Mouse (Mus musculus) midbrain, embryonic 11.5 days (tissue): ENCODE data around the gene P2rx3. TPM values are rescaled to one million over a fixed set of nuclear protein-coding genes. Genes with fewer than 3 reads are reported as not detected.

ENCODE experiments used
- ATAC-seq: fragments of 200-750 bp; cut with Nextera tagmentation; 2 replicates; pipeline ENCODE4 v1.8.0; 2017; ENCODE audit warnings: moderate TSS enrichment, moderate library complexity; ENCODE audit not compliant: low FRiP score
- DNase-seq: peaks from one replicate; pipeline ENCODE4 v3.0.0; 2015; ENCODE audit warnings: low spot score; ENCODE audit errors: missing footprints
- H3K27ac ChIP-seq: fragments of 300-500 bp; sonication (generic); 2 replicates; pipeline ENCODE4 v1.5.1; 2014; ENCODE audit warnings: low read depth, low read length
- H3K27me3 ChIP-seq: fragments of 300-500 bp; sonication (generic); 2 replicates; pipeline ENCODE4 v1.6.1; 2014; ENCODE audit warnings: mild to moderate bottlenecking, low read length, moderate library complexity, mixed read lengths; ENCODE audit not compliant: control insufficient read depth, insufficient read depth
- H3K36me3 ChIP-seq: fragments of 300-500 bp; sonication (generic); 2 replicates; pipeline ENCODE4 v1.6.1; 2014; ENCODE audit warnings: mild to moderate bottlenecking, low read length, moderate library complexity, mixed read lengths; ENCODE audit not compliant: control insufficient read depth, insufficient read depth
- H3K4me1 ChIP-seq: fragments of 300-500 bp; sonication (generic); 2 replicates; pipeline ENCODE4 v1.6.1; 2014; ENCODE audit warnings: low read length; ENCODE audit not compliant: control insufficient read depth, insufficient read depth
- H3K4me2 ChIP-seq: fragments of 300-500 bp; sonication (generic); 2 replicates; pipeline ENCODE4 v1.6.1; 2014; ENCODE audit warnings: mild to moderate bottlenecking, moderate library complexity
- H3K4me3 ChIP-seq: fragments of 300-500 bp; sonication (generic); 2 replicates; pipeline ENCODE4 v1.5.1; 2014; ENCODE audit warnings: low read depth, low read length
- H3K9ac ChIP-seq: fragments of 300-500 bp; sonication (generic); 2 replicates; pipeline ENCODE4 v1.6.1; 2014; ENCODE audit warnings: low read length
- H3K9me3 ChIP-seq: fragments of 300-500 bp; sonication (generic); 2 replicates; pipeline ENCODE4 v1.6.1; 2016; ENCODE audit warnings: low read length; ENCODE audit not compliant: control insufficient read depth
- WGBS: fragments of 180-500 bp; shearing (Covaris S2); extraction: QIAGEN DNeasy Blood & Tissue Kit; methylation state at CpG from one replicate; pipeline ENCODE4 v1.1.7; 2014; 5-methylcytosine and 5-hydroxymethylcytosine counted together
- polyA plus RNA-seq: library from polyadenylated mRNA; unstranded; fragments of >200 nt; fragmentation: Nextera tagmentation; extraction: Ambion mirVana; gene quantifications from 2 replicates; pipeline ENCODE4 v1.2.1, GENCODE M21; 2014

The P2rx3 gene
- polyA plus RNA-seq, 1 experiment from 2014 or later, result 2.8 TPM

GRCm38 (mm10) chr2:84975580-84975979, 61.7 kb downstream of the P2rx3 start:
- no peak overlapping the region for H3K4me2 ChIP-seq
- no peaks in the 10 kb centered on the region for H3K9me3 ChIP-seq
- no peak overlapping the region for H3K27ac ChIP-seq
- no peaks in the 10 kb centered on the region for H3K36me3 ChIP-seq
- H3K4me3 ChIP-seq, result no peak overlapping the region
- 95% methylated on average over 2 of the region's 2 CpGs for WGBS
- H3K4me1 ChIP-seq, result no peaks in the 10 kb centered on the region
- ATAC-seq (no peak), DNase-seq (no peak)
- H3K9ac ChIP-seq, result no peak overlapping the region
- H3K27me3 ChIP-seq, result no peaks in the 10 kb centered on the region

- ATAC-seq (no peak), DNase-seq (no peak)
- WGBS, result 90% methylated on average over 5 of the region's 5 CpGs
- Histone ChIP-seq H3K27ac (no peak overlapping the region), H3K4me1 (peaks cover 7% of the 10 kb centered on the region; the same call in 1 of the 2 replicates), H3K4me2 (no peak overlapping the region), H3K36me3 (no peaks in the 10 kb centered on the region), H3K27me3 (no peaks in the 10 kb centered on the region), H3K9ac (no peak overlapping the region), H3K9me3 (no peaks in the 10 kb centered on the region), H3K4me3 (no peak overlapping the region)
These were observed 69.8 kb downstream of the P2rx3 start for GRCm38 (mm10) chr2:84967318-84967991.

- H3K4me3 ChIP-seq, result no peak overlapping the region
- ATAC-seq (no peak), DNase-seq (no peak)
- H3K9ac ChIP-seq, result no peak overlapping the region
- H3K4me2 ChIP-seq, result no peak overlapping the region
- H3K4me1 ChIP-seq, result peaks cover 7% of the 10 kb centered on the region; the same call in 1 of the 2 replicates
- H3K36me3 ChIP-seq, result no peaks in the 10 kb centered on the region
- no peaks in the 10 kb centered on the region for H3K27me3 ChIP-seq
- 90% methylated on average over 7 of the region's 7 CpGs for WGBS
- H3K27ac ChIP-seq, result no peak overlapping the region
- no peaks in the 10 kb centered on the region for H3K9me3 ChIP-seq
These were observed 73.0 kb downstream of the P2rx3 start for GRCm38 (mm10) chr2:84964111-84964801.

GRCm38 (mm10) chr2:84962906-84963507, 74.3 kb downstream of the P2rx3 start:
- 21% methylated on average over 6 of the region's 6 CpGs for WGBS
- Histone ChIP-seq H3K9me3 (no peaks in the 10 kb centered on the region), H3K4me2 (no peak overlapping the region), H3K4me3 (no peak overlapping the region), H3K36me3 (no peaks in the 10 kb centered on the region), H3K4me1 (peaks cover 7% of the 10 kb centered on the region; the same call in 1 of the 2 replicates), H3K27me3 (no peaks in the 10 kb centered on the region), H3K27ac (no peak overlapping the region; the same call in 1 of the 2 replicates), H3K9ac (no peak overlapping the region)
- DNase-seq, result peak; percentile 87
- ATAC-seq, result peak; percentile 77

- no peaks in the 10 kb centered on the region for H3K9me3 ChIP-seq
- no peak overlapping the region for H3K4me3 ChIP-seq
- ATAC-seq (no peak), DNase-seq (no peak)
- H3K27ac ChIP-seq, result no peak overlapping the region
- H3K36me3 ChIP-seq, result no peaks in the 10 kb centered on the region
- H3K27me3 ChIP-seq, result no peaks in the 10 kb centered on the region
- no peak overlapping the region for H3K4me2 ChIP-seq
- H3K4me1 ChIP-seq, result peaks cover 7% of the 10 kb centered on the region; the same call in 1 of the 2 replicates
- H3K9ac ChIP-seq, result no peak overlapping the region
- 44% methylated on average over 3 of the region's 3 CpGs for WGBS
These were observed 75.4 kb downstream of the P2rx3 start for GRCm38 (mm10) chr2:84961901-84962300.

GRCm38 (mm10) chr2:84961300-84961699, 76.0 kb downstream of the P2rx3 start:
- Histone ChIP-seq H3K36me3 (no peaks in the 10 kb centered on the region), H3K4me1 (peaks cover 7% of the 10 kb centered on the region; the same call in 1 of the 2 replicates), H3K4me2 (no peak overlapping the region), H3K9ac (no peak overlapping the region), H3K4me3 (no peak overlapping the region), H3K9me3 (no peaks in the 10 kb centered on the region), H3K27ac (no peak overlapping the region), H3K27me3 (no peaks in the 10 kb centered on the region)
- WGBS, result 84% methylated on average over 2 of the region's 2 CpGs
- no peak for ATAC-seq
- DNase-seq, result no peak

- H3K36me3 ChIP-seq, result no peaks in the 10 kb centered on the region
- H3K4me1 ChIP-seq, result peaks cover 7% of the 10 kb centered on the region; the same call in 1 of the 2 replicates
- no peaks in the 10 kb centered on the region for H3K9me3 ChIP-seq
- H3K9ac ChIP-seq, result no peak overlapping the region
- ATAC-seq, result no peak
- no peaks in the 10 kb centered on the region for H3K27me3 ChIP-seq
- H3K4me2 ChIP-seq, result no peak overlapping the region
- no peak overlapping the region for H3K4me3 ChIP-seq
- H3K27ac ChIP-seq, result no peak overlapping the region
- 93% methylated on average over 11 of the region's 11 CpGs for WGBS
- no peak for DNase-seq
These were observed 78.5 kb downstream of the P2rx3 start for GRCm38 (mm10) chr2:84958588-84959264.

GRCm38 (mm10) chr2:84956274-84956673, 81.0 kb downstream of the P2rx3 start:
- Histone ChIP-seq H3K4me3 (no peak overlapping the region), H3K4me1 (no peaks in the 10 kb centered on the region), H3K27ac (no peak overlapping the region), H3K36me3 (no peaks in the 10 kb centered on the region), H3K4me2 (no peak overlapping the region), H3K9me3 (no peaks in the 10 kb centered on the region), H3K9ac (no peak overlapping the region), H3K27me3 (no peaks in the 10 kb centered on the region)
- DNase-seq, result peak; percentile 92
- WGBS, result 56% methylated on average over 5 of the region's 5 CpGs
- peak; percentile 65; the same call in 1 of the 2 replicates for ATAC-seq
